Mouse (Mus musculus) NIH3T3 (cell line): Measurements from ENCODE around the gene Bzw2.
A peak's percentile ranks its signal among the peaks of the same experiment; 100 is the strongest.

Experiments
- DNase-seq: peaks from one replicate; pipeline ENCODE4 v3.0.0-alpha.2; 2012; ENCODE audit warnings: low read depth

The Bzw2 gene

DNA sequence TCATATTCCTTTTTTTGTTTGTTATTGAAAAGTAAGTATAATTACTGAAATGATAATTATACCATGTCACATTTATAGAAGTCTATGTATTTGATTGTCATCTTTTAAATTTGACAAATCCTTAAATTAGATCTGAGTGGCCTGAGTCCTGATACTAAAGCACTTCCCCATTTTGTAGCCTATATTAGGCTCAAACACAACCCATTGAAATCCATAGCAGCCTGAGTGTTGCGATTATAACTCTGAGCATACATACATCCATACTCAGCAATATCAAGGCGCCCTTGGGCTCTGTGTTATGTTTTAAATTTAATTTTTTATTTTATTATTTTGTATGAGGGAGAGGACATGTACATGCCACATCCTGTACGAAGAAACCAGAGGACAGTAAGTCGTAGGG, 87.6 kb downstream of the Bzw2 start:
- DNase-seq, result no peak

DNA sequence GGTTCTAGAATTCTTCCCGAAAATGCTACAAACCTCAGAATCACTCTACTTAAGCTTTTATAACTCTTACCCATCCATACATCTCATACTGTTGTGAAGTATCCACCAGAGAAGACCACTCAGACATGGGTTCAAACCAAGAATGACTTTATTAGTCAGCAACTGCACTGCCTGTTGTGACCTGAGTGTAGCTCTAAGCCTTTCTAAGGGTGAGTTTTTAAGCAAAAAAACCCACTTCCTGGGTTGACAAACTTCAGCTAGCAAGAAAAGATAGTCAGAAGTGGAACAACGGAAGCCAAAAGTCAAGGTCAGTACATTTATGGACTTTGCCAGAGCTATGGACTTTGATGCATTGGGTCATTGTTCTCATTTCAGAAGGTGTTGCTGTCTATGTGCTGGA, 90.3 kb downstream of the Bzw2 start:
- no peak for DNase-seq

DNA sequence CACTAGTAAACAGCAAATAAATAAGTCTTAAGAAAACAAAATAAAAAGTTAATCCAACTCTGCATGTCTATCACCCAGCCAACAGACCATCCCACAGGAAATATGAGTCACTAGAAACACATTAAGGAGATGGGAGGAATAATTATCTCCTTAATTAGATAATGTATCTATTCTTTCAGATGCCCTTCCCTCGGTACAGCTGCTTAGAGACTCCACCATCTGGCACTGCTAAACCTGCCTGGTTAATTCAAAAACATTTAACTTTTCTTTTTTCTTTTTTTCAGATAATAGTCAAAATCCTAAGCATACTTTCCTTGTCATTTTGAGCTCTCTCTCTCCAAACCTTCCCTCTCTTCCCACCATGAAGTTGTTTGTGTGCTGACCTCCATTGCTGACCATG, 92.0 kb downstream of the Bzw2 start:
- DNase-seq, result no peak

DNA sequence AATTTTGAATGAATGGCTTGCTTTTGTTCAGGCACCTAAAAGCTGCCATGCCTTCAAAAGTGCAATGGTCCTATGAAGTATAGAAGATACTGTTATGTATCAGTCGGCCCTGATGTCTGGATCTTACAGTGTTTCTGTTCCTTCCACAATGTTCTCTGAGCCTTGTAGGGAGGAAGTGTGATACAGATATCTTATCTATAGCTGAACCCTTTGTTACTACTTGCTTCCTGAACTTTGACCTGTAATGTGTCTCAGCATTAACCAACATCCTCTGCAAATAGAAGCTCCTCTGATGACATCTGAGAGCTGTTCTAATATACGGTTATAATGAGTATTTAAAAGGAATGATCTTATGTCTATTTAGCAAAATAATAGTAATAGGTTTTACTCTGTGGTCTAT, 100.2 kb downstream of the Bzw2 start:
- DNase-seq, result no peak

DNA sequence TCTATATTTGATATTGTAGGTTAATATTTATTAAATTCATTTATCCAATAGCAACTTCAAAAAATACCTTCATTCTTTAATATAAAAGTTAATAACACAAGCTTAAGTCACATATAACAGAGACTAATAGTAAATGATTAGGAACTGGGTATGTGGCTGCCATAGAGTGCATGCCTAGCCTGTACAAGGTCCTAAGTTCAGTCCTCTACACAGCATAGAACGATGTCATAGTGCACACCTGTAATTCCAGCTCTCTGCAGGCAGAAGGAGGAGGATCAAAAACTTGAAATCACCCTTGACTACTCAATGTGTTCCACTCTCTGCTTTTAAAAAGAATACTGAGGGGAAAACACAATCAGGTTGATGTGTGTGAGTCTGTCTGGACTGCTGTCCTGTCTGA, 107.6 kb downstream of the Bzw2 start:
- DNase-seq, result no peak

DNA sequence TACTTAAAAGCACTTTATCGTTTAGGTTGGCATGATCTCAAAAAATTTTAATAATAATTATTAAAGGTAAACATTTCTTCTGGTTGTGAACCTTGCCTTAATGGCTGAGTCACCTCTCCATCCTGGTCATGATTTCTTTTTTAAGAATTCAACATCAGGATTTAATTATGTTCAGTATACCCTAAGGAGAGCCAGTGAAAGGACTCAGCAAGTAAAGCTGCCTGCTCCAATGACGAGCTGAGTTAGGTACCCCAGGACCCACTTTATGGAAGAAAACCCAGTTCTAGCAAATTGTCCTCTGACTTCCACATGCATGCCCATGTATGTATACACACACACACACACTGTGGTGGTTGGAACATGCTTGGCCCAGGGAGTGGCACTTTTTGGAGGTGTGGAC, 110.3 kb downstream of the Bzw2 start:
- peak; percentile 4 for DNase-seq

DNA sequence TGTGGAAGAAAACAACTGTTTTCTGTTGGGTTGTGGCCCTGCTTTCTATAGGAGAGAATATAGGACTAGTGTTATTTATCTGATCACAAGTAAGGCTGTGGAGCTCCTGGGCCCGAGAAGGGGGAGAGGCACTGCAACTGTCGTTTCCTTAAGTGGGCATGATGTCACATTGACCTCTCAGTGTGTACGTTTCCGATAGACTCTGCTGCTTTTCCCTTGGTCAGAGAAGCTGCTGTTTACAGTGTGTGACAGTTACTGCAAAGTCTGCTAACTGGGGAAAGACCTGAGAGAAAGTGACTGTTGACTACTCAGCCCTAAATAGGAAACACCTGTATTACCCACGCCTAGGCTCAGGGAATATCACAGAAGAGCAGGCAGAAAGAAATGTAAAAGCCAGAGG, 111.7 kb downstream of the Bzw2 start:
- DNase-seq, result no peak

DNA sequence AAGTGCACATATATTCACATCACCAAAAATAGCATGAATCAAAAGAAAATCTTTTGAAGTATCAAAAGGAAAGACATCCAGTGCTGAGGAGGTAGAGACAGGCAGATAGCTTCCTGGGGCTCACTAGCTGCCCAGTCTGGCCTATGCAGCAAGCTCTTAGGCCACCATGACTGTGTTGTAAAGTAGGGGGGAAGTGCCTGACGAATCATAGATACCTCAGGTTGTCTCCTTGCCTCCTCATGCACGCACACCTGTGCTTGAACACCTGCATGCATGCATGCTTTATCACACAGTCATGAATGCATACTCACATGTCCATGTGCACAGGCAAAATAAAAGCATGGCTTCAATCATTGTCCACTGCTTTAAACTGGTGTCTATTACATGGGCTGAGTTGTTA, 113.2 kb downstream of the Bzw2 start:
- no peak for DNase-seq

DNA sequence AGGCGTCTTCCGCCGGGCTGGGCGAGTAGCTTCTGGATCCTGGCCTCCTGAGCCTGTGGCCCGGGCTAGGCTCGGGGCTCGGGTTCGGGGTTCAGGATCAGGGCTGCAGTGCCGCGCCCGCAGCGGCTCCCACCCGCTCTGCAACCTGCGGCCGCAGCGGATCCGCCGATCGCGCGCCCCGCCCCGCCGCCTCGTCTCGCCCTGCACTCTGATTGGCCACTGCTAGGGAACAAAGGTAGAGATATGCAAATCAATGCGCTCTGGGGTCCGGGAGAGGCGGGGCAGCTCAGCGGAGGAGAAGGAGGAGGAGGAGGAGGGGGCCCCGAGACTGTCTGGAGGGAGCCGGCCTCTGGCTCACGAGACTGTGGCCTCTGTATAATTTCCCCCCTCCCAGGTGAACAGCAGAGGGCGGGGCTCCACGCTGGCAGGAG, 115.5 kb downstream of the Bzw2 start, which contains the start of gene Tspan13:
Gene Tspan13, minus strand, starts transcription at position 153 of the 431 bp plus-strand sequence.
- DNase-seq, result no peak
